Mouse (Mus musculus) central nervous system, embryonic 11.5 days (tissue): ENCODE data around the gene Ppp2r5e. TPM values are rescaled to one million over a fixed set of nuclear protein-coding genes. Genes with fewer than 3 reads are reported as not detected.

Experiments
- polyA plus RNA-seq: library from polyadenylated mRNA; depleted of rRNA; stranded (reverse); fragments of >200 nt; gene quantifications from 2 replicates; pipeline ENCODE4 v1.2.3, GENCODE M21; 2012; rRNA removed

The Ppp2r5e gene
- polyA plus RNA-seq, result 34.8 and 39.2 TPM in 2 replicates

DNA sequence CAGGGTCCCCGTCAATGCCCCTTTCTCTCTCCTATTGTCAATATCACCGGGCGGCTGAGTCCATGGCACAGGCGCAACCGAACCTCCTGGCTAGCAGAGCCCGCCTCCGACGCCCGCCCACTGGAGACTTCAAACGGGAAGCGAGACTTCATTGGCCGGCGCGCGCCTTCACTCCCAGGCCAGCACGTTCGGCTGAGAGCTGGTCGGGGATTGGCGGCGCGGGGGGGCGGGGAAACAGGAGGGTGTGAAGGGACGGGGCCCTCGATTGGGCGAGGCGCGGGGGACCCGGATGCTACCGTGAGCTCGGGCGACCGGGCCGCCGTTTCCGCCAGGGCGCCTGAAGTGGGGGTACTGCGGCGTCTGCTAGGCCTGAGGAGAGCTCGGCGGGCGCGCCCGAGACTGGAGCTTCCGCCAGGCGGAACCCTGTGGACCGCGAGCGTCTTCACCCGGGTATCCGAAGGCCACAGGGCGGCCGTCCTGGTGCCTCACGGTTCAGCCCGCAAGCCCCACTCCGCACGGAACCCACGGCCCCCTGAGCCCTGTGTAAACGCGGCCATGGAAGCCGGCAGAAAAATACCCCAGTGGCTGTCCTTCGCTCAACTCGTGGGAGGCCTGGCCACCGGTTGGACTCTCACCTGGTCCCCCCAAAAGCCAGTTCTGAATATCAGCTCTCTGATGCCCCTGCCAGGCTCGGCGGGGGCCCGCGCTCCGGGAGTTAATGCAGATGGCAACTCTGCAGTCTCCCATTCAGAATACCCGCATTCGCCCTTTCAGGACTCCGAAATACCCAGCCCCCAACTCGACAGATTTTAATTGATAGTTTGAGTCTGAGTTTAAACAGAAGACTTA is at the start of gene Ppp2r5e:
Ppp2r5e (minus strand) TSS at position 92 of the 849 bp plus-strand sequence.

DNA sequence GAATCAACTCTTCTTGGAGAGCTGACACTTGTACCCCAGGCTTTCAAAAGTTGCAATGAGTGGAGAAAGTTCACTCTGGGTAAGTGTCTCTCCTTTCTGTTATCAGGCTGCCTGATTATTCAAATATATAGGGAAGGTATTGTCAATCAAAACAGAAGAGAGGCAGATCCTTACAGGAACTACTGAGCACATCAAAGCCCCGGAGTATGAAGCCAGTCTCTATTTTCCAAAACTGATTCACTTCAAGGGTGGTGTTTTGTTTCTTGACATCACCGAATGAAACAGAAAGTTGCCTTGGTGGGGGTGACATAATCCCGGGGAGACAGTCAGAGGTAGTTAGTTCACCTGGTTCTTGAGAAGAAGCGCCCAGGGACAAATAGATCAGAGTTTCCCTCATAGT is 179.4 kb downstream of the Ppp2r5e start, which contains the start of gene Gphb5:
Gphb5 (minus strand) TSS at position 101 of the 400 bp plus-strand sequence.

Other genes starting within 250 kb of the Ppp2r5e start
- not detected in 2 replicates for gene Gphb5, start 179.5 kb downstream of the Ppp2r5e start, polyA plus RNA-seq
- 8.3 and 10.3 TPM in 2 replicates for gene Wdr89, start 73.3 kb upstream of the Ppp2r5e start, polyA plus RNA-seq
- 5.1 and 7.8 TPM in 2 replicates for gene Sgpp1, start 139.5 kb upstream of the Ppp2r5e start, polyA plus RNA-seq
- 69.8 and 81.3 TPM in 2 replicates for gene Syne2, start 221.9 kb upstream of the Ppp2r5e start, polyA plus RNA-seq